Mouse (Mus musculus): ENCODE data around the gene 9130008F23Rik. TPM values are rescaled to one million over a fixed set of nuclear protein-coding genes. Genes with fewer than 3 reads are reported as not detected.

Gene 9130008F23Rik
- polyA plus RNA-seq (2011; ENCODE audit: insufficient read depth, insufficient read length, low replicate concordance, missing spikeins): 0.45 and 2.0 TPM in 2 replicates

- WGBS: under 1% methylated on average over 40 of the region's 40 CpGs
- H3K4me1 ChIP-seq (ENCODE audit: control insufficient read depth, insufficient read depth, low read length): no peaks in the 10 kb centered on the region
- peak within 1 kb of the TSS; percentile 97 for H3K4me3 ChIP-seq (replicated peaks; ENCODE audit: control insufficient read depth, low read depth, low read length)
- TF ChIP-seq CTCF (IDR thresholded peaks at IDR 0.05; ENCODE audit: control insufficient read depth, insufficient read depth, low read length) (no peak), POLR2A (IDR thresholded peaks at IDR 0.05; ENCODE audit: borderline replicate concordance, control insufficient read depth, low read depth, low read length) (no peak; the same call in 1 of the 2 replicates)
- peak within 1 kb of the TSS; percentile 17; the same call in 1 of the 2 replicates for H3K27ac ChIP-seq (ENCODE audit: control insufficient read depth, insufficient read depth, low read depth, low read length, poor library complexity)
Measured at GRCm38 (mm10) chr17:40879924-40880691, at the start of gene 9130008F23Rik. Gene 9130008F23Rik (minus strand): TSS chr17:40880559.

- WGBS: 75% methylated on average over 2 of the region's 2 CpGs
- no peak overlapping the region for H3K27ac ChIP-seq (ENCODE audit: control insufficient read depth, insufficient read depth, low read depth, low read length, poor library complexity)
- no peak overlapping the region for H3K4me3 ChIP-seq (replicated peaks; ENCODE audit: control insufficient read depth, low read depth, low read length)
- TF ChIP-seq CTCF (IDR thresholded peaks at IDR 0.05; ENCODE audit: control insufficient read depth, insufficient read depth, low read length): no peak
- TF ChIP-seq POLR2A (IDR thresholded peaks at IDR 0.05; ENCODE audit: borderline replicate concordance, control insufficient read depth, low read depth, low read length): no peak
- no peaks in the 10 kb centered on the region for H3K4me1 ChIP-seq (ENCODE audit: control insufficient read depth, insufficient read depth, low read length)
Measured at GRCm38 (mm10) chr17:40915499-40915898, 35.1 kb upstream of the 9130008F23Rik start.

- Histone ChIP-seq H3K4me1 (ENCODE audit: control insufficient read depth, insufficient read depth, low read length) (no peaks in the 10 kb centered on the region), H3K4me3 (replicated peaks; ENCODE audit: control insufficient read depth, low read depth, low read length) (no peak within 1 kb of the TSS), H3K27ac (ENCODE audit: control insufficient read depth, insufficient read depth, low read depth, low read length, poor library complexity) (no peak within 1 kb of the TSS)
- 85% methylated on average over 2 of the region's 2 CpGs for WGBS
- TF ChIP-seq POLR2A (IDR thresholded peaks at IDR 0.05; ENCODE audit: borderline replicate concordance, control insufficient read depth, low read depth, low read length) (no peak), CTCF (IDR thresholded peaks at IDR 0.05; ENCODE audit: control insufficient read depth, insufficient read depth, low read length) (no peak)
Measured at GRCm38 (mm10) chr17:40914250-40914649, 33.9 kb upstream of the 9130008F23Rik start, which contains the start of gene Glyatl3. Gene Glyatl3 (minus strand): TSS chr17:40914350.

DNA sequence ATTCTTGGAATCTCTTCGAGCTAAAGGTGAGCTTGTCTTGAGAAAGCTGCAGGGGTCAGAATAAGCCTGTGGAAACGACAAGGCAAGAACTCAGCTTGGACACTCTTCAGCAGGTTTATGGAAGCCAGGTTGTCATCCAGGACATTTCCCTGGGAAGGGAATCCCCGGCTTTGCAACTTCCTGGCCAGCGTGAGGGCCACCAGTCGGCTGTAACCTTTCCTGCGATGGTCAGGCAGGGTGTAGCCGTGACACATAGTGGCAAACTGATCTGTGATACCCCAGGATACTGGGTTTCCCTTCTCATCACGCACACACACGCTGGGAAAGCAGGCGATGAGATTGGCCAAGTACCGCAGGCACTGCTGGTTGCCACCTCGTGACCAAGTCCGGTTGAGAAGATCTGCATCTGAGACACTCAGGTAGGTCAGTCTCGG lies 24.4 kb upstream of the 9130008F23Rik start:
- Histone ChIP-seq H3K27ac (ENCODE audit: control insufficient read depth, insufficient read depth, low read depth, low read length, poor library complexity) (no peak overlapping the region), H3K4me1 (ENCODE audit: control insufficient read depth, insufficient read depth, low read length) (no peaks in the 10 kb centered on the region; the same call in 1 of the 2 replicates), H3K4me3 (replicated peaks; ENCODE audit: control insufficient read depth, low read depth, low read length) (no peak overlapping the region)
- TF ChIP-seq CTCF (IDR thresholded peaks at IDR 0.05; ENCODE audit: control insufficient read depth, insufficient read depth, low read length): no peak
- TF ChIP-seq POLR2A (IDR thresholded peaks at IDR 0.05; ENCODE audit: borderline replicate concordance, control insufficient read depth, low read depth, low read length): no peak
- WGBS: 9% methylated on average over 14 of the region's 14 CpGs

DNA sequence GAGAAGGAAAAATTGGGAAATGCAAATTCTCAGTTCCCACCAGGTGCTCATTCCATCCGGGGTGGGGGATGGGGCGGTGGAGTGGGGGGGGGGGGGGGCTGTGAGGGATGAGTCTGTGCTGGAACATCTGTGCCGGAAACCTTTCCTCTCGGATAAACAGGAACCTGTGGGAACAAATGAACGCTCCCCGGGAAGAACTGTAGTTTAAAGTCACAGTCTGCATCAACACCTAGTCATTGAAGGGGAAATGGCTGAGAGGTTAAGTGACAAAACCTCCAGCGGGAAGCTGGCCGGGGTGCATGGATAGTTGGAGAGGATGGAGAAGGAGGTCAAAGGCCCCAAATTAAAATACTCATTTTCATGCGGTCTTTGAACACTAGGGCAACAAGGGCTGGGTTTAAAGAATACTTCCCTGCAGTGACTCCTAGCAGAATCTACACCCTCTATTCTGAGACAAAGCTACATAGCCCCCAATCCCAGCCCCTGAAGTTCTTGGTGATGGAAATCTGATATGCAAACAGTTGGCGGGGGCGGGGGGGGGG lies 23.8 kb upstream of the 9130008F23Rik start:
- H3K4me1 ChIP-seq (ENCODE audit: control insufficient read depth, insufficient read depth, low read length): no peaks in the 10 kb centered on the region; the same call in 1 of the 2 replicates
- H3K27ac ChIP-seq (ENCODE audit: control insufficient read depth, insufficient read depth, low read depth, low read length, poor library complexity): no peak overlapping the region
- no peak overlapping the region for H3K4me3 ChIP-seq (replicated peaks; ENCODE audit: control insufficient read depth, low read depth, low read length)
- WGBS: 39% methylated on average over 11 of the region's 11 CpGs
- TF ChIP-seq POLR2A (IDR thresholded peaks at IDR 0.05; ENCODE audit: borderline replicate concordance, control insufficient read depth, low read depth, low read length) (no peak), CTCF (IDR thresholded peaks at IDR 0.05; ENCODE audit: control insufficient read depth, insufficient read depth, low read length) (no peak)

GRCm38 (mm10) chr17:40903345-40903744 lies 23.0 kb upstream of the 9130008F23Rik start:
- TF ChIP-seq POLR2A (IDR thresholded peaks at IDR 0.05; ENCODE audit: borderline replicate concordance, control insufficient read depth, low read depth, low read length) (no peak), CTCF (IDR thresholded peaks at IDR 0.05; ENCODE audit: control insufficient read depth, insufficient read depth, low read length) (no peak)
- Histone ChIP-seq H3K27ac (ENCODE audit: control insufficient read depth, insufficient read depth, low read depth, low read length, poor library complexity) (no peak overlapping the region), H3K4me1 (ENCODE audit: control insufficient read depth, insufficient read depth, low read length) (no peaks in the 10 kb centered on the region; the same call in 1 of the 2 replicates), H3K4me3 (replicated peaks; ENCODE audit: control insufficient read depth, low read depth, low read length) (no peak overlapping the region)
- 49% methylated on average over 4 of the region's 4 CpGs for WGBS

GRCm38 (mm10) chr17:40899783-40900363 lies 19.5 kb upstream of the 9130008F23Rik start:
- no peak overlapping the region for H3K4me3 ChIP-seq (replicated peaks; ENCODE audit: control insufficient read depth, low read depth, low read length)
- TF ChIP-seq POLR2A (IDR thresholded peaks at IDR 0.05; ENCODE audit: borderline replicate concordance, control insufficient read depth, low read depth, low read length) (no peak), CTCF (IDR thresholded peaks at IDR 0.05; ENCODE audit: control insufficient read depth, insufficient read depth, low read length) (no peak)
- no peaks in the 10 kb centered on the region; the same call in 1 of the 2 replicates for H3K4me1 ChIP-seq (ENCODE audit: control insufficient read depth, insufficient read depth, low read length)
- H3K27ac ChIP-seq (ENCODE audit: control insufficient read depth, insufficient read depth, low read depth, low read length, poor library complexity): no peak overlapping the region
- WGBS: 65% methylated on average over 4 of the region's 4 CpGs

DNA sequence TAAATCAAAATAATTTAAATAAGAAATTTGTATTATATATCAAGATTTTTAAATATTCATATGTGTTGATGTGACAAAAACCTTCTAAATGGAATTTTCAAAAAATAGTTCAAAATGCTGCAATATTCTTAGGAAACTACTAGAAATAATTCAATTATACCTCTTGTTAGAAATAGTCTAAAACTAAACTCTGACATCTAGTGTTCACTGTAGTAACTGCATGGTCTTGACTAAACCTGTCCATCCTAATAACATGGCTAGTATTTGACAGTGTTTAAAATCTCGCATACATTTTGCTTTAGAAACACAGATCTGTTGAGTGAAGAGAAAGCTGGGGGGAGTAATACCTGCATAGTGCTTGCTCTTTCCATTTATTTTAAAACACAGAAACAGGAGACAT lies 16.5 kb upstream of the 9130008F23Rik start:
- Histone ChIP-seq H3K4me3 (replicated peaks; ENCODE audit: control insufficient read depth, low read depth, low read length) (no peak overlapping the region), H3K4me1 (ENCODE audit: control insufficient read depth, insufficient read depth, low read length) (no peaks in the 10 kb centered on the region), H3K27ac (ENCODE audit: control insufficient read depth, insufficient read depth, low read depth, low read length, poor library complexity) (no peak overlapping the region)
- 47% methylated on average over 1 of the region's 1 CpGs for WGBS
- TF ChIP-seq CTCF (IDR thresholded peaks at IDR 0.05; ENCODE audit: control insufficient read depth, insufficient read depth, low read length): no peak
- TF ChIP-seq POLR2A (IDR thresholded peaks at IDR 0.05; ENCODE audit: borderline replicate concordance, control insufficient read depth, low read depth, low read length): no peak

Measured in bone marrow, adult 2 months (tissue).